Mouse (Mus musculus) E14TG2a.4 (cell line): ENCODE data around the gene Zbed6.

Experiments
- CTCF ChIP-seq: conservative IDR thresholded peaks from 2 replicates; pipeline ENCODE4 v1.5.1; 2014; ENCODE audit warnings: low read length
- NANOG ChIP-seq: IDR thresholded peaks from 2 replicates; pipeline ENCODE4 v1.6.1; 2014; ENCODE audit warnings: borderline replicate concordance, low read length, mixed read lengths
- POU5F1 ChIP-seq: IDR thresholded peaks from 2 replicates; pipeline ENCODE4 v1.6.1; 2014; ENCODE audit warnings: low read length, borderline replicate concordance

GRCm38 (mm10) chr1:133688301-133688700 lies 27.6 kb upstream of the Zbed6 start:
- TF ChIP-seq CTCF (no peak), POU5F1 (no peak), NANOG (no peak)
